Mouse (Mus musculus): ENCODE measurements around the gene Gm44579. TPM values are rescaled to one million over a fixed set of nuclear protein-coding genes. Genes with fewer than 3 reads are reported as not detected.
A peak's percentile ranks its signal among the peaks of the same experiment; 100 is the strongest.

Gm44579 gene
- polyA plus RNA-seq, 1 experiment = not detected

GRCm38 (mm10) chr15:98170365-98170764 is 50.4 kb downstream of the Gm44579 start:
- Histone ChIP-seq H3K27ac (ENCODE audit: insufficient read depth, low read depth, low read length) (no peak overlapping the region), H3K4me3 (ENCODE audit: insufficient read depth, low read depth, low read length) (no peak overlapping the region), H3K4me1 (ENCODE audit: control insufficient read depth, insufficient read depth, low read length) (no peaks in the 10 kb centered on the region), H3K36me3 (ENCODE audit: control insufficient read depth, insufficient read depth, low read length) (no peaks in the 10 kb centered on the region), H3K27me3 (replicated peaks; ENCODE audit: control insufficient read depth, insufficient read depth, low read length) (0 out of 2 replicates have a peak, but pooled peaks cover 4% of the 10 kb centered on the region)
- 19% methylated on average over 7 of the region's 7 CpGs for WGBS
- TF ChIP-seq POLR2A (IDR thresholded peaks at IDR 0.05; ENCODE audit: low read depth, low read length) (no peak), CTCF (conservative IDR thresholded peaks at IDR 0.05; ENCODE audit: insufficient read depth, insufficient read length, low read depth, low read length) (no peak)
- DNase-seq = no peak

GRCm38 (mm10) chr15:98168622-98169004 is 52.2 kb downstream of the Gm44579 start:
- Histone ChIP-seq H3K27me3 (replicated peaks; ENCODE audit: control insufficient read depth, insufficient read depth, low read length) (0 out of 2 replicates have a peak, but pooled peaks cover 4% of the 10 kb centered on the region), H3K4me1 (ENCODE audit: control insufficient read depth, insufficient read depth, low read length) (no peaks in the 10 kb centered on the region), H3K4me3 (ENCODE audit: insufficient read depth, low read depth, low read length) (no peak overlapping the region), H3K27ac (ENCODE audit: insufficient read depth, low read depth, low read length) (no peak overlapping the region), H3K36me3 (ENCODE audit: control insufficient read depth, insufficient read depth, low read length) (no peaks in the 10 kb centered on the region)
- no peak for DNase-seq
- TF ChIP-seq POLR2A (IDR thresholded peaks at IDR 0.05; ENCODE audit: low read depth, low read length) (no peak), CTCF (conservative IDR thresholded peaks at IDR 0.05; ENCODE audit: insufficient read depth, insufficient read length, low read depth, low read length) (no peak)
- WGBS = 18% methylated on average over 19 of the region's 19 CpGs

- 0 out of 2 replicates have a peak, but pooled peaks cover 4% of the 10 kb centered on the region for H3K27me3 ChIP-seq (replicated peaks; ENCODE audit: control insufficient read depth, insufficient read depth, low read length)
- 8% methylated on average over 69 of the region's 69 CpGs for WGBS
- peak; percentile 73 for DNase-seq
Observed at GRCm38 (mm10) chr15:98167645-98168621, 52.8 kb downstream of the Gm44579 start.

GRCm38 (mm10) chr15:98166963-98167644 is 53.7 kb downstream of the Gm44579 start, which contains the start of gene Ccdc184:
Gene Ccdc184 (plus strand): TSS chr15:98167158.
- no peak for DNase-seq
- Histone ChIP-seq H3K36me3 (ENCODE audit: control insufficient read depth, insufficient read depth, low read length) (no peaks in the 10 kb centered on the region), H3K27ac (ENCODE audit: insufficient read depth, low read depth, low read length) (no peak within 1 kb of the TSS), H3K27me3 (replicated peaks; ENCODE audit: control insufficient read depth, insufficient read depth, low read length) (0 out of 2 replicates have a peak, but pooled peaks cover 4% of the 10 kb centered on the region), H3K4me1 (ENCODE audit: control insufficient read depth, insufficient read depth, low read length) (no peaks in the 10 kb centered on the region), H3K4me3 (ENCODE audit: insufficient read depth, low read depth, low read length) (peak within 1 kb of the TSS; percentile 30; the same call in 1 of the 2 replicates)
- TF ChIP-seq CTCF (conservative IDR thresholded peaks at IDR 0.05; ENCODE audit: insufficient read depth, insufficient read length, low read depth, low read length) = no peak
- no peak for TF ChIP-seq POLR2A (IDR thresholded peaks at IDR 0.05; ENCODE audit: low read depth, low read length)
- WGBS = 3% methylated on average over 18 of the region's 18 CpGs

More at GRCm38 (mm10) chr15:98167645-98168621, 52.8 kb downstream of the Gm44579 start:
- Histone ChIP-seq H3K4me3 (ENCODE audit: insufficient read depth, low read depth, low read length) (peak overlapping the region; percentile 30; the same call in 1 of the 2 replicates), H3K27ac (ENCODE audit: insufficient read depth, low read depth, low read length) (no peak overlapping the region), H3K4me1 (ENCODE audit: control insufficient read depth, insufficient read depth, low read length) (no peaks in the 10 kb centered on the region), H3K36me3 (ENCODE audit: control insufficient read depth, insufficient read depth, low read length) (no peaks in the 10 kb centered on the region)
- TF ChIP-seq POLR2A (IDR thresholded peaks at IDR 0.05; ENCODE audit: low read depth, low read length) = no peak
- TF ChIP-seq CTCF (conservative IDR thresholded peaks at IDR 0.05; ENCODE audit: insufficient read depth, insufficient read length, low read depth, low read length) = no peak

GRCm38 (mm10) chr15:98165525-98165924 is 55.3 kb downstream of the Gm44579 start, which contains the start of gene Asb8:
Gene Asb8 (minus strand): TSS chr15:98165625.
- no peak for TF ChIP-seq CTCF (conservative IDR thresholded peaks at IDR 0.05; ENCODE audit: insufficient read depth, insufficient read length, low read depth, low read length)
- TF ChIP-seq POLR2A (IDR thresholded peaks at IDR 0.05; ENCODE audit: low read depth, low read length) = no peak
- DNase-seq = no peak
- Histone ChIP-seq H3K36me3 (ENCODE audit: control insufficient read depth, insufficient read depth, low read length) (no peaks in the 10 kb centered on the region), H3K27ac (ENCODE audit: insufficient read depth, low read depth, low read length) (no peak within 1 kb of the TSS), H3K27me3 (replicated peaks; ENCODE audit: control insufficient read depth, insufficient read depth, low read length) (0 out of 2 replicates have a peak, but pooled peaks cover 4% of the 10 kb centered on the region), H3K4me3 (ENCODE audit: insufficient read depth, low read depth, low read length) (no peak within 1 kb of the TSS), H3K4me1 (ENCODE audit: control insufficient read depth, insufficient read depth, low read length) (no peaks in the 10 kb centered on the region; the same call in 1 of the 2 replicates)
- WGBS = 92% methylated on average over 5 of the region's 5 CpGs

GRCm38 (mm10) chr15:98162561-98162960 is 58.2 kb downstream of the Gm44579 start:
- 0 out of 2 replicates have a peak, but pooled peaks cover 4% of the 10 kb centered on the region for H3K27me3 ChIP-seq (replicated peaks; ENCODE audit: control insufficient read depth, insufficient read depth, low read length)
- WGBS = 65% methylated on average over 4 of the region's 4 CpGs
- no peak for DNase-seq
- H3K27ac ChIP-seq (ENCODE audit: insufficient read depth, low read depth, low read length) = no peak overlapping the region
- no peak for TF ChIP-seq POLR2A (IDR thresholded peaks at IDR 0.05; ENCODE audit: low read depth, low read length)
- no peak for TF ChIP-seq CTCF (conservative IDR thresholded peaks at IDR 0.05; ENCODE audit: insufficient read depth, insufficient read length, low read depth, low read length)
- no peak overlapping the region for H3K4me3 ChIP-seq (ENCODE audit: insufficient read depth, low read depth, low read length)
- H3K36me3 ChIP-seq (ENCODE audit: control insufficient read depth, insufficient read depth, low read length) = no peaks in the 10 kb centered on the region
- H3K4me1 ChIP-seq (ENCODE audit: control insufficient read depth, insufficient read depth, low read length) = no peaks in the 10 kb centered on the region; the same call in 1 of the 2 replicates
